Mouse (Mus musculus): ENCODE measurements around the gene Pex26.

- TF ChIP-seq CTCF (IDR thresholded peaks at IDR 0.05; ENCODE audit: borderline replicate concordance, insufficient read depth, low read length) (no peak), POLR2A (IDR thresholded peaks at IDR 0.05; ENCODE audit: low read depth, low read length) (no peak)
These were observed 41.2 kb upstream of the Pex26 start for GRCm38 (mm10) chr6:121142298-121142697.

Data from embryonic fibroblast, embryonic 13.5 days (primary cell).